Mouse (Mus musculus) E14TG2a.4 (cell line): ENCODE results near the gene Chst14.

Source experiments
- CTCF ChIP-seq: conservative IDR thresholded peaks from 2 replicates; pipeline ENCODE4 v1.5.1; 2014; ENCODE audit warnings: low read length
- NANOG ChIP-seq: IDR thresholded peaks from 2 replicates; pipeline ENCODE4 v1.6.1; 2014; ENCODE audit warnings: borderline replicate concordance, low read length, mixed read lengths

- TF ChIP-seq CTCF (no peak), NANOG (no peak)
Measured at GRCm38 (mm10) chr2:118941341-118941740, 15.0 kb downstream of the Chst14 start.
